Mouse (Mus musculus) bone marrow macrophage, adult 2 months (primary cell): ENCODE measurements around the gene Htr3a. TPM values are rescaled to one million over a fixed set of nuclear protein-coding genes. Genes with fewer than 3 reads are reported as not detected.

Source experiments
- H3K27ac ChIP-seq: 2 replicates; pipeline ENCODE4 v1.5.1; 2012; ENCODE audit warnings: low read depth, low read length; ENCODE audit not compliant: insufficient read depth
- H3K4me1 ChIP-seq: 2 replicates; pipeline ENCODE4 v1.6.1; 2012; ENCODE audit warnings: low read length; ENCODE audit not compliant: control insufficient read depth, insufficient read depth
- H3K4me3 ChIP-seq: 2 replicates; pipeline ENCODE4 v1.5.1; 2012; ENCODE audit warnings: mild to moderate bottlenecking, low read length, moderate library complexity; ENCODE audit not compliant: insufficient read depth
- CTCF ChIP-seq: IDR thresholded peaks from 2 replicates; pipeline ENCODE4 v1.5.1; 2012; ENCODE audit warnings: low read depth, mild to moderate bottlenecking, low read length, moderate library complexity
- POLR2A ChIP-seq: IDR thresholded peaks from 2 replicates; pipeline ENCODE4 v1.6.1; 2012; ENCODE audit warnings: mild to moderate bottlenecking, low read depth, low read length, borderline replicate concordance
- polyA plus RNA-seq: library from polyadenylated mRNA; stranded (reverse); fragments of >200 nt; gene quantifications from 2 replicates; pipeline ENCODE4 v1.2.4, GENCODE M21; 2012; ENCODE audit not compliant: missing spikeins, insufficient read depth, insufficient read length

Gene Htr3a
- polyA plus RNA-seq, result not detected in 2 replicates

GRCm38 (mm10) chr9:48910885-48911537 is at the start of gene Htr3a:
Gene Htr3a (minus strand): TSS chr9:48911099.
- H3K4me1 ChIP-seq, result no peaks in the 10 kb centered on the region
- H3K27ac ChIP-seq, result no peak within 1 kb of the TSS
- no peak within 1 kb of the TSS for H3K4me3 ChIP-seq
- TF ChIP-seq POLR2A (no peak), CTCF (no peak)

- no peak overlapping the region for H3K4me3 ChIP-seq
- no peak overlapping the region for H3K27ac ChIP-seq
- H3K4me1 ChIP-seq, result no peaks in the 10 kb centered on the region
- TF ChIP-seq CTCF (no peak), POLR2A (no peak)
Measured at GRCm38 (mm10) chr9:48947565-48947964, 36.7 kb upstream of the Htr3a start.

GRCm38 (mm10) chr9:48942349-48942748 is 31.4 kb upstream of the Htr3a start:
- H3K4me3 ChIP-seq, result no peak overlapping the region
- TF ChIP-seq CTCF (no peak), POLR2A (no peak)
- no peaks in the 10 kb centered on the region for H3K4me1 ChIP-seq
- H3K27ac ChIP-seq, result no peak overlapping the region

- Histone ChIP-seq H3K4me1 (no peaks in the 10 kb centered on the region), H3K4me3 (no peak overlapping the region), H3K27ac (no peak overlapping the region)
- no peak for TF ChIP-seq CTCF
- no peak for TF ChIP-seq POLR2A
Measured at GRCm38 (mm10) chr9:48929436-48929835, 18.5 kb upstream of the Htr3a start.

GRCm38 (mm10) chr9:48928781-48929180 is 17.9 kb upstream of the Htr3a start:
- Histone ChIP-seq H3K27ac (no peak overlapping the region), H3K4me3 (no peak overlapping the region), H3K4me1 (no peaks in the 10 kb centered on the region)
- no peak for TF ChIP-seq POLR2A
- TF ChIP-seq CTCF, result no peak

- Histone ChIP-seq H3K4me3 (no peak overlapping the region), H3K4me1 (no peaks in the 10 kb centered on the region), H3K27ac (no peak overlapping the region)
- no peak for TF ChIP-seq CTCF
- TF ChIP-seq POLR2A, result no peak
Measured at GRCm38 (mm10) chr9:48916011-48916788, 5.3 kb upstream of the Htr3a start.

- Histone ChIP-seq H3K4me1 (no peaks in the 10 kb centered on the region), H3K4me3 (no peak overlapping the region), H3K27ac (no peak overlapping the region)
- TF ChIP-seq CTCF (no peak), POLR2A (no peak)
Measured at GRCm38 (mm10) chr9:48904421-48904820, 6.5 kb downstream of the Htr3a start.

- H3K27ac ChIP-seq, result no peak overlapping the region
- no peaks in the 10 kb centered on the region for H3K4me1 ChIP-seq
- no peak overlapping the region for H3K4me3 ChIP-seq
- no peak for TF ChIP-seq POLR2A
- no peak for TF ChIP-seq CTCF
Measured at GRCm38 (mm10) chr9:48903766-48904165, 7.1 kb downstream of the Htr3a start.

- Histone ChIP-seq H3K27ac (no peak overlapping the region), H3K4me3 (no peak overlapping the region), H3K4me1 (no peaks in the 10 kb centered on the region)
- TF ChIP-seq POLR2A, result no peak
- TF ChIP-seq CTCF, result no peak
Measured at GRCm38 (mm10) chr9:48898551-48898950, 12.3 kb downstream of the Htr3a start.

GRCm38 (mm10) chr9:48895819-48896536 is 14.9 kb downstream of the Htr3a start:
- Histone ChIP-seq H3K4me3 (no peak overlapping the region), H3K27ac (no peak overlapping the region), H3K4me1 (no peaks in the 10 kb centered on the region)
- no peak for TF ChIP-seq POLR2A
- TF ChIP-seq CTCF, result no peak
